Comparison of ENCODE assay signal across 1 mouse cellular context in genomic region chr6:124807986-124808357, GRCm38 (mm10).
TF ChIP-seq lines count a peak whose summit lies in the region.

No protein-coding gene starts in this region.

TF ChIP-seq in myocyte, 11 proteins besides CTCF, POLR2A, EP300 and RAD21 (continued from another document):
- no peak for TF ChIP-seq E2F4 (IDR thresholded peaks at IDR 0.05; ENCODE audit: insufficient read depth)
- TF ChIP-seq REST (IDR thresholded peaks at IDR 0.05; ENCODE audit: insufficient read depth, insufficient read length): no peak
